Mouse (Mus musculus) megakaryocyte, embryonic 14.5 days (primary cell): Measurements from ENCODE around the gene Optc. TPM values are rescaled to one million over a fixed set of nuclear protein-coding genes. Genes with fewer than 3 reads are reported as not detected.

Experiments used
- H3K27me3 ChIP-seq: replicated peaks from 2 replicates; pipeline ENCODE3; 2012; ENCODE audit warnings: inconsistent platforms
- H3K36me3 ChIP-seq: replicated peaks from 2 replicates; pipeline ENCODE3; 2012; ENCODE audit warnings: low read length, inconsistent platforms, mixed read lengths
- H3K4me1 ChIP-seq: 2 replicates; pipeline ENCODE4 v1.6.1; 2012; ENCODE audit warnings: inconsistent platforms
- H3K4me3 ChIP-seq: replicated peaks from 2 replicates; pipeline ENCODE3; 2012; ENCODE audit warnings: moderate library complexity, mild to moderate bottlenecking, inconsistent platforms
- H3K9me3 ChIP-seq: 2 replicates; pipeline ENCODE4 v1.6.1; 2012; ENCODE audit warnings: inconsistent platforms
- FLI1 ChIP-seq: IDR thresholded peaks from 2 replicates; pipeline ENCODE4 v1.6.1; 2012; ENCODE audit warnings: low read length, inconsistent platforms, mixed read lengths
- GATA1 ChIP-seq: IDR thresholded peaks from 3 replicates; pipeline ENCODE4 v1.6.1; 2012; ENCODE audit warnings: mixed read lengths, low read length, inconsistent platforms, borderline replicate concordance
- polyA plus RNA-seq: library from polyadenylated mRNA; stranded (reverse); fragments of >175 nt; gene quantifications from 2 replicates; pipeline ENCODE4 v1.2.3, GENCODE M21; 2012; ENCODE audit warnings: low replicate concordance; ENCODE audit not compliant: insufficient read depth

Optc gene
- polyA plus RNA-seq, 1 experiment: not detected

DNA sequence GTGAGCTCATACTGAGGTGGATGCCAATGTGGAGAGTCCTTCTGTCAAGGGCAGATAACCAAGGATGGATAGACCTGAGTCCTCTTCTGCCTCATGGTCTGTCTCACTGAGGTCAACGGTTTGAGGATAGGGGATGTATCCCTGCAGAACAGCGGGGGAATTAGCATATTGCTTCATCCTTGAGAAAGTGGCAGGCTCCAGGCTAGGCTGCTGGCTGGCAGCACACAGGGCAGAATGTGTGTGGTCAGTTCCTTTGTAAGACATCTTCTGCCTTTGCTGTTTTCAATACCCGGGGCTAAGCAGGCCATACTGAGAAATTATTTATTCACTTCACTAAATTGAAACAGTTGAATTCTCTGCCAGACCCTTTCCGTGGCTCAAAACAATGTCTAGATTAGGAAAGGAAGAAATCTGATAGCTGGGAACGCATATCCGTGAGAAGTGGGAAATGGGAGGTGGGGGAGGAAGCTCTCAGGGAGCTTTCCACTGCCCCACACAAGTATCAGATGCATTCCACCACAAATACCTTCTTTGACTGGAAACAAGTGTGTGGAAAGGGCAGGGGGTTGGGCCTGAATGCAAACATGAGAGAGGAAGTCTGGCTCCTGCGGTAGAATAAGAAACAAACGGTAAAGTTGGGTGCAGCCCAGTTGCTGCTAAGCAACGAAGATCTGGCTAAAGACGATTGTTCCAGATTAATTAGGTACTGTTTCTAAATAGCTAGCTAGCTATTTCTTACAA is 44.4 kb downstream of the Optc start:
- TF ChIP-seq GATA1 (no peak), FLI1 (no peak)
- no peak overlapping the region for H3K4me3 ChIP-seq

DNA sequence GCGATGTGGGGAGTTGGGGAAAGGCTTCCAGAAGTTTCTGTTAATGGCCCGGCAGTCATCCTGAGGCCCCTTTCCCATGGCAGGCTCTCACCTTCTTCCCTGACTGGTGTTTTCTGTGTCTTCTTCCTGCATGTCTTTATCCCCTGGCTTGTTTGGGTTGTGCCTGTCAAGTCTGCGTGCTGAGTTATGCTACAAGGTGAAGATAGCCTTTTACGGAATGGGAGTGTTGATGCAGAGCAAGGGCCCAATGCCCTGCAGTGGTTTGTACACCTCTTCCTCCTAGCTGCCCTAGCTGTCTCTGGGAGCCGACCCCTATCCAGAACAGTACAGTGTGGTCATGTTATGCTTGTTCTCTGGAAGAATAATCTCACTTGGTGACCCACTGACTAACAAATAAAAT is 46.8 kb downstream of the Optc start:
- Histone ChIP-seq H3K27me3 (peaks cover 42% of the 10 kb centered on the region), H3K4me1 (peaks cover 19% of the 10 kb centered on the region), H3K36me3 (no peaks in the 10 kb centered on the region), H3K9me3 (peaks cover 5% of the 10 kb centered on the region; the same call in 1 of the 2 replicates), H3K4me3 (no peak overlapping the region)
- TF ChIP-seq GATA1: no peak
- no peak for TF ChIP-seq FLI1

More for the DNA sequence above, 44.4 kb downstream of the Optc start:
- H3K36me3 ChIP-seq: no peaks in the 10 kb centered on the region
- peaks cover 21% of the 10 kb centered on the region for H3K27me3 ChIP-seq
- peaks cover 5% of the 10 kb centered on the region for H3K9me3 ChIP-seq
- H3K4me1 ChIP-seq: peaks cover 15% of the 10 kb centered on the region

DNA sequence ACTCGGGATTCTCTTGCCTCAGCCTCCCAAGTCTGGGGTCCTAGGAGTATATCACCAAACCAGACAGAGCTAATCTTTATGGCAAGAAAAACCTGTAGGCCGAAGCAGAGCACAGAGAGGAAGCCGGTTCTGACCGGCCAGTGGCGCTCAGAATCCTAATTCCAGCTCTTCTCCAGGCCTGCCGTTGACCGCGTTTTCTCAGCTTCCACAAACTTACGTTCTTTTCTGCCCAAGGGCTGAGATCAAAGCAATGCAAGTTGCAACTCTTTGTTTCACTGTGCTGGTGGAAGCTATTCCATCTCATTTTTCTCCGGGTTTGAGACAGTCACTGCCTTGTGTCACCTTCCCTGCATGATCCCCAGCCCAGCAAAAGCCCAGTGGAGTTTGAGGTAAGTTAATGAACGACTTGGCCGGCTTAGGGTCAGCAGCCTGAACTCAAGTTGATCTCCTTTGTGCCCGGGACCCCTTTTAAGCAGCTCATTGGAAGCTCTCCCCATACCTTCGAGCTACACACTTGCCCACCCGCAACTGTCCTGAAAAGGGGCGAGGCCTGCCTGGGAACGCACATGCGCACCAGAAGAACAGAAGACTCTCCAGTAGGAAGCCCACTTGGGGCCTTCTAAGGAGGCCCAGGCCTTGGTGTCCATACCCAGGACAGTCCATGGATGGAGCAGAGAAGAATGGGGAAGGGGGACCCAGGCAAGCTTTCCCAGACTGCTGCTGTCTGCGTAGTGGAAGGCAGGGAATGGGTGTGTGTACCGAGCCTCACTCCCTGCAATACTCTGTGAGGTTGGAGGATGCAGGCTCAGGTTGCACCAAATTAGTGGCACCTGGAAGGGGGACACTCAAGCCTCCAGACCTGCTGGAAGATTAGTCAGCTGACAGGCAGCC is 47.7 kb downstream of the Optc start:
- TF ChIP-seq FLI1 (no peak), GATA1 (no peak)
- Histone ChIP-seq H3K9me3 (no peaks in the 10 kb centered on the region), H3K4me1 (peaks cover 28% of the 10 kb centered on the region), H3K27me3 (peaks cover 51% of the 10 kb centered on the region), H3K36me3 (no peaks in the 10 kb centered on the region), H3K4me3 (no peak overlapping the region)

DNA sequence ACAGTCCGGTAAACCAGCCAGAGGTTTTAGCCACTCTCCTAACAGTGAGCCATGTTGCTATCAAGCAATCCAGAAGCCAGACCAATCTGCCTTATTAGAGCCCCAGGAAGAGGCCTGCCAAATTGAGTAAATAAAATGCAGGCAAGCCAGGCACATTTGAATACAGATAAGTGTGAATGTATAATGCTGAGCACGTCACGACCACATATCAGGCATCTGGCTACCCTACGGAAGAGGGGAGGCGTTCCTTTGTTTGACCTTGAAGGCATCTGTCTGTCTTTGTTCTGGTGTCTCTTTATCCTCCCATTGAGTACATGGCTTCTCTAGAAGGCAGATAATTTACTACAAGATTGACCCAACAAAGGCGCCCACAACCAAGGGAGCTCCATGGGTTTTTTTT is 48.5 kb downstream of the Optc start:
- no peak for TF ChIP-seq GATA1
- no peak for TF ChIP-seq FLI1
- no peak overlapping the region for H3K4me3 ChIP-seq
- no peaks in the 10 kb centered on the region for H3K9me3 ChIP-seq
- H3K4me1 ChIP-seq: peaks cover 32% of the 10 kb centered on the region
- peaks cover 56% of the 10 kb centered on the region for H3K27me3 ChIP-seq
- H3K36me3 ChIP-seq: no peaks in the 10 kb centered on the region

DNA sequence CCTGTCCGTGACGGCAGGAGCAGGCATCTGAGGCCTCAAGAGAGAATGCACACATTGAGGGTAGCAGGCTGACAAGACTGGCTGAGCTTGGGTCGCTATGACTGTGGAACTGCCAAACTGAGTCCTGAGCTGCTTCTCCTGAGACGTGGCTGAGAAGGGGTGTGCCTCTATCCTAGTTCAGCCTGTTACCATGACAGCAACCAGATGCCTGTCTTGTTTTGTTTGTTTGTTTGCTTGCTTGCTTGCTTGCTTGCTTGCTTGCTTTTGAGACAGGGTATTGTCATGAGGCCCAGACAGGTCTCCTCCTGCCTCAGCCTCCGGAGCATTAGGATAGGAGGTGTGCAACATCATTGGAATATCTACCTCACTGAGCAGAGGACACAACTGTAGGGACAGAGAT is 50.0 kb downstream of the Optc start:
- Histone ChIP-seq H3K27me3 (peaks cover 67% of the 10 kb centered on the region), H3K36me3 (no peaks in the 10 kb centered on the region), H3K9me3 (no peaks in the 10 kb centered on the region), H3K4me1 (peaks cover 22% of the 10 kb centered on the region), H3K4me3 (no peak overlapping the region)
- no peak for TF ChIP-seq GATA1
- TF ChIP-seq FLI1: no peak

GRCm38 (mm10) chr1:133857171-133857570 is 50.6 kb downstream of the Optc start:
- Histone ChIP-seq H3K9me3 (no peaks in the 10 kb centered on the region), H3K4me3 (no peak overlapping the region), H3K4me1 (peaks cover 22% of the 10 kb centered on the region), H3K27me3 (peaks cover 68% of the 10 kb centered on the region), H3K36me3 (no peaks in the 10 kb centered on the region)
- no peak for TF ChIP-seq FLI1
- TF ChIP-seq GATA1: no peak

DNA sequence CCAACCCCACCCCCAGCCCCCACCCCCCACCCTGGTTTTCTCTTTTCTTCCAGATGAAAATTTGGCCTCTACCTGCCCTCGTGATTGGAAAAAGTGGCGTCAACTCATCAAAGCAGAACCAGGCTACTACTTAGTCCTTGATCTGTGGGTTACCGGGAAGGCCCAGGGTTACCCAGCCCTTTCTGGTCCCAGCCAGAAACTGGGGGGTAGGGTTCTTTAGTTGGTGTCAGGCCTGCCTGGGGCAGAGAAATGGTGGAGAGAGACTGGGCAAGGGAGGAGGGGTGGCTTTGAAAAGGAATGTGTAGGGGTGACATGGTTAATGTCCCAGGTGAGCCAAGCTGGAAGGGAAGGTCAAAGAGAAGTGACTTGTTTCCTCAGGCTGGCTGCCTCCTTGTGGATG is 51.1 kb downstream of the Optc start:
- H3K4me3 ChIP-seq: no peak overlapping the region
- H3K36me3 ChIP-seq: no peaks in the 10 kb centered on the region
- peaks cover 22% of the 10 kb centered on the region for H3K4me1 ChIP-seq
- TF ChIP-seq GATA1 (no peak), FLI1 (no peak)
- H3K9me3 ChIP-seq: no peaks in the 10 kb centered on the region
- peaks cover 68% of the 10 kb centered on the region for H3K27me3 ChIP-seq

- Histone ChIP-seq H3K9me3 (no peaks in the 10 kb centered on the region), H3K4me1 (peaks cover 20% of the 10 kb centered on the region), H3K36me3 (no peaks in the 10 kb centered on the region), H3K4me3 (peak overlapping the region; percentile 83), H3K27me3 (peaks cover 70% of the 10 kb centered on the region)
- TF ChIP-seq FLI1 (no peak), GATA1 (no peak)
These were observed 51.7 kb downstream of the Optc start for GRCm38 (mm10) chr1:133856133-133856541.

- Histone ChIP-seq H3K27me3 (peaks cover 68% of the 10 kb centered on the region), H3K4me3 (no peak overlapping the region), H3K9me3 (no peaks in the 10 kb centered on the region), H3K36me3 (no peaks in the 10 kb centered on the region), H3K4me1 (peaks cover 18% of the 10 kb centered on the region)
- TF ChIP-seq FLI1: no peak
- TF ChIP-seq GATA1: no peak
These were observed 52.4 kb downstream of the Optc start for GRCm38 (mm10) chr1:133855274-133856017.
